Mouse (Mus musculus): ENCODE results near the gene Olfr338. TPM values are rescaled to one million over a fixed set of nuclear protein-coding genes. Genes with fewer than 3 reads are reported as not detected.
"Not testable (repeated sequence)": the region's sequence is repeated elsewhere in the genome, so short reads cannot be mapped to it uniquely, and the experiment has no call there.

Gene Olfr338
- polyA plus RNA-seq (2012; rRNA removed), result not detected in 2 replicates
- not detected in 2 replicates for polyA plus RNA-seq (2014; fragmentation: Nextera tagmentation; extraction: Ambion mirVana)

DNA sequence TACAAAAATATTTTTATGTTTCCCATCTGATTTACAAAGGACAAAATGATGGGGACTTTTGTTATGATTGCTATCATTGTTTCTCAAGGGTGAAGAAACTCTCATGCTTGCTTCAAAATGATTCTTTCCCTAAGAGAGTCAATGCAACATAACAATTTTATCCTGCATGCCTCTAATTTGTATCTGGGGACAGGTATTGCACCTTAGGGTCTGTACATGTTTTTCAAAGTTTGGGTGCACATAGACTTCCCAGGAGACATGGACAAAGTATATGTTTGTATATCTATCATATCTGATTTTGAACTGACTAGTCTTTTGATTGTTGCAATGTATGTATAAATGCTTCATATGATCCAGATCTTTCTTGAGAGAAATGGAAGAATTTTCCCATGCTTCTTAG is at the start of gene Olfr338:
Olfr338 (plus strand) TSS at position 301 of the 400 bp plus-strand sequence.
- Histone ChIP-seq H3K36me3 (replicated peaks; ENCODE audit: control insufficient read depth, insufficient read depth, low read depth) (no peaks in the 10 kb centered on the region), H3K4me3 (ENCODE audit: insufficient read depth in 1 of 2, low read depth in 2 of 2, low read length in 2 of 2) (no peak within 1 kb of the TSS), H3K9ac (replicated peaks) (no peak within 1 kb of the TSS), H3K4me1 (replicated peaks; ENCODE audit: control insufficient read depth in 2 of 2, insufficient read depth in 2 of 2, low read length in 1 of 2) (no peaks in the 10 kb centered on the region), H3K4me2 (ENCODE audit: low read depth) (no peak within 1 kb of the TSS), H3K27ac (no peak within 1 kb of the TSS), H3K27me3 (ENCODE audit: control insufficient read depth, insufficient read depth, low read length) (no peaks in the 10 kb centered on the region), H3K9me3 (ENCODE audit: control insufficient read depth, low read length) (no peaks in the 10 kb centered on the region)
- no peak for TF ChIP-seq CTCF (IDR thresholded peaks at IDR 0.05; ENCODE audit: low read depth)
- TF ChIP-seq EP300 (IDR thresholded peaks at IDR 0.05; ENCODE audit: low read depth), result no peak
- no peak for DNase-seq (ENCODE audit: low read depth in 3 of 3, low spot score in 3 of 3)
- ATAC-seq (ENCODE audit: insufficient read depth), result no peak

DNA sequence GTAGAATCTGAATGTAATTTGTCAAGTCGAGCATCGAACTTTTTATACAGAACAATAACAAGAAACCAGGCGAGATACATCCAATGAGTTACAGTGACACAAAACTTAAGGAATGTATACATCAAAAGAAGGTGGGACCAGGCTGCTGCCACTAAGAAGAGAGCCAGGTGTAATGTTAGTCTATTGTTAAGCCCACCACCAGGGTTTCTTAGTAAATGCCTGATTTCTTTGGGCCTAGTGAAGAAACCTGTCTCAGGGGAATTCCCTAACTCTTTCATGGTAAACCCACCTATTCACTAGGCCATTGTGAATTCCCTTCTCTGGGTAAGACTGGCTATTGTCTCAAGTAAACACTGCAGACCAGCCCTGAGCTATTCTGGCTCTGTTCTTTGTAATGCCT is 41.9 kb downstream of the Olfr338 start:
- not testable (repeated sequence) for H3K36me3 ChIP-seq (replicated peaks; ENCODE audit: control insufficient read depth, insufficient read depth, low read depth); ATAC-seq (ENCODE audit: insufficient read depth); DNase-seq (ENCODE audit: low read depth in 3 of 3, low spot score in 3 of 3); H3K9ac ChIP-seq (replicated peaks); H3K4me3 ChIP-seq (ENCODE audit: insufficient read depth in 1 of 2, low read depth in 2 of 2, low read length in 2 of 2); H3K9me3 ChIP-seq (ENCODE audit: control insufficient read depth, low read length); H3K27me3 ChIP-seq (ENCODE audit: control insufficient read depth, insufficient read depth, low read length); H3K27ac ChIP-seq; H3K4me1 ChIP-seq (replicated peaks; ENCODE audit: control insufficient read depth in 2 of 2, insufficient read depth in 2 of 2, low read length in 1 of 2); H3K4me2 ChIP-seq (ENCODE audit: low read depth)
- WGBS (ENCODE audit: insufficient replicate concordance), result 56% methylated on average over 3 of the region's 3 CpGs

DNA sequence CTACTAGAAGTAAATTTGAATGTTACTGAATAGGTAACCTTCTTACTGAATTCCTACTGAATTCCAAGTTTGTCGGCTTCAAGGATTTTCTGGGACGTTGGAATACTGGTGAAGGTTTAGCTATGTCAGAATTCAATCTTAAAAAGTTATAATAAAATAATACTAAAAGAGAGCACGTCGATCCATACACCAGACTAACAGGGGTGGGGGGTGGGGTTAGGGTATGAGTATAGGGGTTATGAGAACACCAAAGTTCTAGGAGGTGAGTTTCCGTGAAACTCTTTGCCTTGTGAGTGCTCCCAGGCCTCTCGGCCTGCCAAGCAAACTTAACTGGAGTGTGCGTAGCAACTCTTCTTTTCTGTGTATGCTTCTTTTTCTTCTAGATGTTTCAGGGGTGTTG is 42.3 kb downstream of the Olfr338 start:
- H3K9me3 ChIP-seq (ENCODE audit: control insufficient read depth, low read length); DNase-seq (ENCODE audit: low read depth in 3 of 3, low spot score in 3 of 3); H3K4me1 ChIP-seq (replicated peaks; ENCODE audit: control insufficient read depth in 2 of 2, insufficient read depth in 2 of 2, low read length in 1 of 2); ATAC-seq (ENCODE audit: insufficient read depth); H3K27me3 ChIP-seq (ENCODE audit: control insufficient read depth, insufficient read depth, low read length); H3K36me3 ChIP-seq (replicated peaks; ENCODE audit: control insufficient read depth, insufficient read depth, low read depth); H3K27ac ChIP-seq; H3K4me3 ChIP-seq (ENCODE audit: insufficient read depth in 1 of 2, low read depth in 2 of 2, low read length in 2 of 2); H3K9ac ChIP-seq (replicated peaks); H3K4me2 ChIP-seq (ENCODE audit: low read depth): not testable (repeated sequence)
- WGBS (ENCODE audit: insufficient replicate concordance), result 69% methylated on average over 7 of the region's 7 CpGs

DNA sequence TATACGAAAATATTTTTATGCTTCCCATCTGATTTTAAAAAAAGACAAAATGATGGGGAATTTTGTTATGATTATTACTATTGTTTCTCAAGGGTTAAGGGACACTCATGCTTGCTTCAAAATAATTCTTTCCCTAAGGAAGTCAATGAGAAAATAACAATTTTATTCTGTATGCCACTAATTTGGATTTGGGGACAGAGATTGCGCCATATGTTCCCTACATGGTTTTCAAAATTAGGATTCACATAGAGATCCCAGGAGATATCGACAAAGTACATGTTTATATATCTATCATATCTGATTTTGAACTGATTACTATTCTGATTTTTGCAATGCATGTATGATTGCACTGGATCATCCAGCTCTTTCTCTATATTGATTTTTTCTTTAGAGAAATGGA is 45.3 kb downstream of the Olfr338 start, which contains the start of gene Olfr339:
Olfr339 (plus strand) TSS at position 301 of the 400 bp plus-strand sequence.
- 53% methylated on average over 3 of the region's 3 CpGs for WGBS (ENCODE audit: insufficient replicate concordance)
- no peak for TF ChIP-seq CTCF (IDR thresholded peaks at IDR 0.05; ENCODE audit: low read depth)
- TF ChIP-seq EP300 (IDR thresholded peaks at IDR 0.05; ENCODE audit: low read depth), result no peak
- Histone ChIP-seq H3K9me3 (ENCODE audit: control insufficient read depth, low read length) (no peaks in the 10 kb centered on the region), H3K27me3 (ENCODE audit: control insufficient read depth, insufficient read depth, low read length) (no peaks in the 10 kb centered on the region), H3K9ac (replicated peaks) (no peak within 1 kb of the TSS), H3K4me2 (ENCODE audit: low read depth) (no peak within 1 kb of the TSS), H3K4me1 (replicated peaks; ENCODE audit: control insufficient read depth in 2 of 2, insufficient read depth in 2 of 2, low read length in 1 of 2) (no peaks in the 10 kb centered on the region), H3K27ac (no peak within 1 kb of the TSS), H3K36me3 (replicated peaks; ENCODE audit: control insufficient read depth, insufficient read depth, low read depth) (no peaks in the 10 kb centered on the region), H3K4me3 (ENCODE audit: insufficient read depth in 1 of 2, low read depth in 2 of 2, low read length in 2 of 2) (no peak within 1 kb of the TSS)
- ATAC-seq (ENCODE audit: insufficient read depth), result no peak
- no peak for DNase-seq (ENCODE audit: low read depth in 3 of 3, low spot score in 3 of 3)

Other genes with a start within 250 kb of the Olfr338 start
- gene Mrrf, start 237.1 kb upstream of the Olfr338 start, polyA plus RNA-seq (2012; rRNA removed), result 5.3 and 9.1 TPM in 2 replicates
- gene Mrrf, start 237.1 kb upstream of the Olfr338 start, polyA plus RNA-seq (2014; fragmentation: Nextera tagmentation; extraction: Ambion mirVana), result 17.8 and 25.8 TPM in 2 replicates
- gene Rbm18, start 236.7 kb upstream of the Olfr338 start, polyA plus RNA-seq (2012; rRNA removed), result 7.8 and 10.2 TPM in 2 replicates
- gene Rbm18, start 236.7 kb upstream of the Olfr338 start, polyA plus RNA-seq (2014; fragmentation: Nextera tagmentation; extraction: Ambion mirVana), result 20.6 and 22.8 TPM in 2 replicates
- 8.6 and 9.9 TPM in 2 replicates for gene Ptgs1, start 143.1 kb upstream of the Olfr338 start, polyA plus RNA-seq (2012; rRNA removed)
- gene Ptgs1, start 143.1 kb upstream of the Olfr338 start, polyA plus RNA-seq (2014; fragmentation: Nextera tagmentation; extraction: Ambion mirVana), result 15.8 and 16.4 TPM in 2 replicates
- gene Olfr339, start 45.4 kb downstream of the Olfr338 start, polyA plus RNA-seq (2012; rRNA removed), result not detected in 2 replicates
- not detected in 2 replicates for gene Olfr339, start 45.4 kb downstream of the Olfr338 start, polyA plus RNA-seq (2014; fragmentation: Nextera tagmentation; extraction: Ambion mirVana)
- gene Olfr340, start 79.1 kb downstream of the Olfr338 start, polyA plus RNA-seq (2012; rRNA removed), result not detected in 2 replicates
- gene Olfr340, start 79.1 kb downstream of the Olfr338 start, polyA plus RNA-seq (2014; fragmentation: Nextera tagmentation; extraction: Ambion mirVana), result not detected in 2 replicates
- gene Olfr341, start 108.9 kb downstream of the Olfr338 start, polyA plus RNA-seq (2012; rRNA removed), result not detected in 2 replicates
- not detected in 2 replicates for gene Olfr341, start 108.9 kb downstream of the Olfr338 start, polyA plus RNA-seq (2014; fragmentation: Nextera tagmentation; extraction: Ambion mirVana)
- gene Olfr342, start 151.5 kb downstream of the Olfr338 start, polyA plus RNA-seq (2012; rRNA removed), result not detected in 2 replicates
- gene Olfr342, start 151.5 kb downstream of the Olfr338 start, polyA plus RNA-seq (2014; fragmentation: Nextera tagmentation; extraction: Ambion mirVana), result not detected in 2 replicates
- not detected in 2 replicates for gene Olfr344, start 193.1 kb downstream of the Olfr338 start, polyA plus RNA-seq (2012; rRNA removed)
- not detected in 2 replicates for gene Olfr344, start 193.1 kb downstream of the Olfr338 start, polyA plus RNA-seq (2014; fragmentation: Nextera tagmentation; extraction: Ambion mirVana)

Measured in liver, embryonic 14.5 days (tissue).